Mouse (Mus musculus) intestine, embryonic 14.5 days (tissue): Measurements from ENCODE around the gene Lman2. TPM values are rescaled to one million over a fixed set of nuclear protein-coding genes. Genes with fewer than 3 reads are reported as not detected.

ENCODE experiments used
- ATAC-seq: fragments of 200-750 bp; cut with Nextera tagmentation; replicated peaks from 2 replicates; pipeline ENCODE4 v1.8.0; 2017; ENCODE audit warnings: low read depth, moderate number of reproducible peaks, moderate TSS enrichment, moderate library complexity; ENCODE audit not compliant: low FRiP score, low TSS enrichment
- DNase-seq: peaks from one replicate; pipeline ENCODE4 v3.0.0-alpha.2; 2018; ENCODE audit warnings: low spot score
- H3K27ac ChIP-seq: fragments of 300-500 bp; sonication (generic); 2 replicates; pipeline ENCODE4 v1.5.1; 2014; ENCODE audit warnings: low read depth, mild to moderate bottlenecking, control low read depth
- H3K27me3 ChIP-seq: fragments of 300-500 bp; sonication (generic); replicated peaks from 2 replicates; pipeline ENCODE4 v1.6.1; 2014; ENCODE audit warnings: low read length, control low read depth; ENCODE audit not compliant: control insufficient read depth, insufficient read depth
- H3K36me3 ChIP-seq: fragments of 300-500 bp; sonication (generic); 2 replicates; pipeline ENCODE4 v1.6.1; 2014; ENCODE audit warnings: low read length, control low read depth; ENCODE audit not compliant: control insufficient read depth, insufficient read depth
- H3K4me1 ChIP-seq: fragments of 300-500 bp; sonication (generic); replicated peaks from 2 replicates; pipeline ENCODE4 v1.6.1; 2014; ENCODE audit warnings: low read length, control low read depth, mixed read lengths; ENCODE audit not compliant: control insufficient read depth, insufficient read depth
- H3K4me2 ChIP-seq: fragments of 300-500 bp; sonication (generic); 2 replicates; pipeline ENCODE4 v1.6.1; 2014; ENCODE audit warnings: low read length
- H3K4me3 ChIP-seq: fragments of 300-500 bp; sonication (generic); 2 replicates; pipeline ENCODE4 v1.5.1; 2014; ENCODE audit warnings: low read depth, low read length, control low read depth, mixed read lengths
- H3K9ac ChIP-seq: fragments of 300-500 bp; sonication (generic); 2 replicates; pipeline ENCODE4 v1.6.1; 2014; ENCODE audit warnings: mild to moderate bottlenecking, low read length
- H3K9me3 ChIP-seq: fragments of 300-500 bp; sonication (generic); 2 replicates; pipeline ENCODE4 v1.6.1; 2016; ENCODE audit warnings: low read length, control low read depth; ENCODE audit not compliant: control insufficient read depth
- WGBS: fragments of 180-500 bp; shearing (Covaris S2); extraction: QIAGEN DNeasy Blood & Tissue Kit; methylation state at CpG from one replicate; pipeline ENCODE4 v1.1.7; 2014; 5-methylcytosine and 5-hydroxymethylcytosine counted together
- polyA plus RNA-seq: library from polyadenylated mRNA; unstranded; fragments of >200 nt; fragmentation: Nextera tagmentation; extraction: Ambion mirVana; gene quantifications from 2 replicates; pipeline ENCODE4 v1.2.1, GENCODE M21; 2014

The Lman2 gene
- polyA plus RNA-seq, 1 experiment from 2014 or later = 104 TPM

- ATAC-seq = no peak
- no peaks in the 10 kb centered on the region for H3K36me3 ChIP-seq
- H3K27ac ChIP-seq = no peak overlapping the region
- no peaks in the 10 kb centered on the region for H3K4me1 ChIP-seq
- DNase-seq = no peak
- no peak overlapping the region for H3K9ac ChIP-seq
- H3K27me3 ChIP-seq = peaks cover 37% of the 10 kb centered on the region
- H3K9me3 ChIP-seq = no peaks in the 10 kb centered on the region
- WGBS = 65% methylated on average over 2 of the region's 2 CpGs
- no peak overlapping the region for H3K4me3 ChIP-seq
- no peak overlapping the region for H3K4me2 ChIP-seq
These were observed 13.3 kb upstream of the Lman2 start for GRCm38 (mm10) chr13:55375877-55376276.

GRCm38 (mm10) chr13:55374206-55374924, 11.8 kb upstream of the Lman2 start:
- H3K27me3 ChIP-seq = peaks cover 22% of the 10 kb centered on the region
- H3K4me3 ChIP-seq = no peak overlapping the region
- H3K9me3 ChIP-seq = no peaks in the 10 kb centered on the region
- H3K4me2 ChIP-seq = no peak overlapping the region
- DNase-seq (no peak), ATAC-seq (0 out of 2 replicates have a peak, but pooled peaks have one; percentile 24)
- no peak overlapping the region for H3K27ac ChIP-seq
- WGBS = 49% methylated on average over 6 of the region's 6 CpGs
- H3K9ac ChIP-seq = no peak overlapping the region
- no peaks in the 10 kb centered on the region for H3K36me3 ChIP-seq
- H3K4me1 ChIP-seq = no peaks in the 10 kb centered on the region

GRCm38 (mm10) chr13:55371740-55372139, 9.2 kb upstream of the Lman2 start:
- H3K4me1 ChIP-seq = no peaks in the 10 kb centered on the region
- 0 out of 2 replicates have a peak, but pooled peaks cover 4% of the 10 kb centered on the region for H3K27me3 ChIP-seq
- 53% methylated on average over 5 of the region's 5 CpGs for WGBS
- DNase-seq = no peak
- H3K9ac ChIP-seq = no peak overlapping the region
- H3K4me2 ChIP-seq = no peak overlapping the region
- no peak overlapping the region for H3K4me3 ChIP-seq
- no peaks in the 10 kb centered on the region for H3K36me3 ChIP-seq
- no peak for ATAC-seq
- no peak overlapping the region for H3K27ac ChIP-seq
- H3K9me3 ChIP-seq = no peaks in the 10 kb centered on the region

- DNase-seq (no peak), ATAC-seq (no peak)
- Histone ChIP-seq H3K4me3 (no peak overlapping the region), H3K4me1 (no peaks in the 10 kb centered on the region), H3K4me2 (no peak overlapping the region), H3K9me3 (no peaks in the 10 kb centered on the region), H3K36me3 (no peaks in the 10 kb centered on the region), H3K27me3 (0 out of 2 replicates have a peak, but pooled peaks cover 4% of the 10 kb centered on the region), H3K9ac (no peak overlapping the region), H3K27ac (no peak overlapping the region)
- WGBS = 65% methylated on average over 8 of the region's 8 CpGs
These were observed 8.6 kb upstream of the Lman2 start for GRCm38 (mm10) chr13:55371007-55371681.

GRCm38 (mm10) chr13:55370234-55370633, 7.7 kb upstream of the Lman2 start:
- no peak for ATAC-seq
- Histone ChIP-seq H3K4me3 (no peak overlapping the region), H3K4me2 (no peak overlapping the region), H3K4me1 (no peaks in the 10 kb centered on the region), H3K27me3 (0 out of 2 replicates have a peak, but pooled peaks cover 4% of the 10 kb centered on the region), H3K9ac (no peak overlapping the region), H3K9me3 (no peaks in the 10 kb centered on the region), H3K36me3 (no peaks in the 10 kb centered on the region), H3K27ac (no peak overlapping the region)
- 53% methylated on average over 3 of the region's 3 CpGs for WGBS
- no peak for DNase-seq

- Histone ChIP-seq H3K4me2 (no peak within 1 kb of the TSS), H3K4me1 (no peaks in the 10 kb centered on the region), H3K27ac (no peak within 1 kb of the TSS), H3K9ac (no peak within 1 kb of the TSS), H3K27me3 (0 out of 2 replicates have a peak, but pooled peaks cover 4% of the 10 kb centered on the region), H3K9me3 (no peaks in the 10 kb centered on the region), H3K36me3 (no peaks in the 10 kb centered on the region), H3K4me3 (no peak within 1 kb of the TSS)
- ATAC-seq = no peak
- no peak for DNase-seq
- WGBS = 52% methylated on average over 13 of the region's 13 CpGs
These were observed 7.0 kb upstream of the Lman2 start, which contains the start of gene Rgs14 for GRCm38 (mm10) chr13:55369531-55370114. Gene Rgs14, plus strand, starts transcription at chr13:55369732.

- no peak overlapping the region for H3K9ac ChIP-seq
- 75% methylated on average over 7 of the region's 7 CpGs for WGBS
- no peak for ATAC-seq
- no peak overlapping the region for H3K27ac ChIP-seq
- no peak overlapping the region for H3K4me3 ChIP-seq
- no peaks in the 10 kb centered on the region for H3K36me3 ChIP-seq
- no peak overlapping the region for H3K4me2 ChIP-seq
- H3K9me3 ChIP-seq = no peaks in the 10 kb centered on the region
- DNase-seq = no peak
- 0 out of 2 replicates have a peak, but pooled peaks cover 4% of the 10 kb centered on the region for H3K27me3 ChIP-seq
- H3K4me1 ChIP-seq = no peaks in the 10 kb centered on the region
These were observed 5.8 kb upstream of the Lman2 start for GRCm38 (mm10) chr13:55368401-55368800.

GRCm38 (mm10) chr13:55361974-55362452, 570 bp downstream of the Lman2 start:
- peaks cover 42% of the 10 kb centered on the region for H3K36me3 ChIP-seq
- H3K27me3 ChIP-seq = no peaks in the 10 kb centered on the region
- under 1% methylated on average over 32 of the region's 32 CpGs for WGBS
- peak overlapping the region; percentile 95 for H3K27ac ChIP-seq
- H3K4me3 ChIP-seq = peak overlapping the region; percentile 97
- peak overlapping the region; percentile 94 for H3K4me2 ChIP-seq
- ATAC-seq = peak; percentile 25; the same call in 1 of the 2 replicates
- H3K9me3 ChIP-seq = no peaks in the 10 kb centered on the region
- H3K4me1 ChIP-seq = peaks cover 13% of the 10 kb centered on the region
- peak overlapping the region; percentile 87 for H3K9ac ChIP-seq
- no peak for DNase-seq
